Mouse (Mus musculus): Measurements from ENCODE around the gene Gm21985. TPM values are rescaled to one million over a fixed set of nuclear protein-coding genes. Genes with fewer than 3 reads are reported as not detected.
A peak's percentile ranks its signal among the peaks of the same experiment; 100 is the strongest.
"Not testable (repeated sequence)": the region's sequence is repeated elsewhere in the genome, so short reads cannot be mapped to it uniquely, and the experiment has no call there.

The Gm21985 gene
- total RNA-seq, 2 experiments from 2014 or later = 2.5 TPM; not detected in 1

GRCm38 (mm10) chr2:112448510-112449059 lies 182.5 kb downstream of the Gm21985 start:
- ATAC-seq (replicated peaks; ENCODE audit: low FRiP score, low TSS enrichment, poor library complexity, severe bottlenecking) = no peak

- peak; percentile 74 for ATAC-seq (replicated peaks; ENCODE audit: low FRiP score, low TSS enrichment, poor library complexity, severe bottlenecking)
These were observed 183.6 kb downstream of the Gm21985 start for GRCm38 (mm10) chr2:112449597-112450296.

GRCm38 (mm10) chr2:112452513-112452912 lies 186.4 kb downstream of the Gm21985 start:
- not testable (repeated sequence) for ATAC-seq (replicated peaks; ENCODE audit: low FRiP score, low TSS enrichment, poor library complexity, severe bottlenecking)

- no peak for ATAC-seq (replicated peaks; ENCODE audit: low FRiP score, low TSS enrichment, poor library complexity, severe bottlenecking)
These were observed 188.2 kb downstream of the Gm21985 start for GRCm38 (mm10) chr2:112454125-112454861.

GRCm38 (mm10) chr2:112454862-112455564 lies 188.9 kb downstream of the Gm21985 start, which contains the start of gene Emc7:
Emc7 (plus strand) TSS chr2:112454997.
- ATAC-seq (replicated peaks; ENCODE audit: low FRiP score, low TSS enrichment, poor library complexity, severe bottlenecking) = peak; percentile 97

Other genes starting within 250 kb of the Gm21985 start
- gene Olfr1311, start 241.9 kb upstream of the Gm21985 start, total RNA-seq (2014; fragmentation: Nextera tagmentation) = not detected in 2 replicates
- not detected in 2 replicates for gene Olfr1311, start 241.9 kb upstream of the Gm21985 start, total RNA-seq (2017)
- gene Olfr1312, start 216.1 kb upstream of the Gm21985 start, total RNA-seq (2014; fragmentation: Nextera tagmentation) = not detected in 2 replicates
- not detected in 2 replicates for gene Olfr1312, start 216.1 kb upstream of the Gm21985 start, total RNA-seq (2017)
- not detected in 2 replicates for gene Olfr1313, start 188.5 kb upstream of the Gm21985 start, total RNA-seq (2014; fragmentation: Nextera tagmentation)
- not detected in 2 replicates for gene Olfr1313, start 188.5 kb upstream of the Gm21985 start, total RNA-seq (2017)
- not detected in 2 replicates for gene Olfr1314, start 169.5 kb upstream of the Gm21985 start, total RNA-seq (2014; fragmentation: Nextera tagmentation)
- gene Olfr1314, start 169.5 kb upstream of the Gm21985 start, total RNA-seq (2017) = not detected in 2 replicates
- not detected in 2 replicates for gene Olfr1315-ps1, start 150.9 kb upstream of the Gm21985 start, total RNA-seq (2014; fragmentation: Nextera tagmentation)
- gene Olfr1315-ps1, start 150.9 kb upstream of the Gm21985 start, total RNA-seq (2017) = not detected in 2 replicates
- not detected in 2 replicates for gene Olfr1316, start 131.3 kb upstream of the Gm21985 start, total RNA-seq (2014; fragmentation: Nextera tagmentation)
- gene Olfr1316, start 131.3 kb upstream of the Gm21985 start, total RNA-seq (2017) = not detected in 2 replicates
- not detected in 2 replicates for gene Olfr1317, start 126.0 kb upstream of the Gm21985 start, total RNA-seq (2014; fragmentation: Nextera tagmentation)
- not detected in 2 replicates for gene Olfr1317, start 126.0 kb upstream of the Gm21985 start, total RNA-seq (2017)
- gene Olfr1318, start 112.1 kb upstream of the Gm21985 start, total RNA-seq (2014; fragmentation: Nextera tagmentation) = not detected in 2 replicates
- gene Olfr1318, start 112.1 kb upstream of the Gm21985 start, total RNA-seq (2017) = not detected in 2 replicates
- gene Lpcat4, start 26.8 kb upstream of the Gm21985 start, total RNA-seq (2014; fragmentation: Nextera tagmentation) = 2.4 and 3.4 TPM in 2 replicates
- 8.5 TPM in 1 of 2 replicates, not detected in the other for gene Lpcat4, start 26.8 kb upstream of the Gm21985 start, total RNA-seq (2017)
- gene Nutm1, start 7.0 kb upstream of the Gm21985 start, total RNA-seq (2014; fragmentation: Nextera tagmentation) = not detected in 2 replicates
- 0.42 TPM in 1 of 2 replicates, not detected in the other for gene Nutm1, start 7.0 kb upstream of the Gm21985 start, total RNA-seq (2017)
- 165 and 205 TPM in 2 replicates for gene Nop10, start 4.4 kb upstream of the Gm21985 start, total RNA-seq (2014; fragmentation: Nextera tagmentation)
- 238 and 272 TPM in 2 replicates for gene Nop10, start 4.4 kb upstream of the Gm21985 start, total RNA-seq (2017)
- gene Slc12a6, start 489 bp upstream of the Gm21985 start, total RNA-seq (2014; fragmentation: Nextera tagmentation) = 44.5 and 62.2 TPM in 2 replicates
- 41.3 and 53.0 TPM in 2 replicates for gene Slc12a6, start 489 bp upstream of the Gm21985 start, total RNA-seq (2017)
- gene Emc4, start 101.7 kb downstream of the Gm21985 start, total RNA-seq (2014; fragmentation: Nextera tagmentation) = 77.4 and 77.7 TPM in 2 replicates
- gene Emc4, start 101.7 kb downstream of the Gm21985 start, total RNA-seq (2017) = 79.5 and 97.8 TPM in 2 replicates
- 17.0 and 20.8 TPM in 2 replicates for gene Katnbl1, start 112.9 kb downstream of the Gm21985 start, total RNA-seq (2014; fragmentation: Nextera tagmentation)
- 20.1 and 27.8 TPM in 2 replicates for gene Katnbl1, start 112.9 kb downstream of the Gm21985 start, total RNA-seq (2017)
- 13.8 and 14.7 TPM in 2 replicates for gene Emc7, start 188.7 kb downstream of the Gm21985 start, total RNA-seq (2014; fragmentation: Nextera tagmentation)
- gene Emc7, start 188.7 kb downstream of the Gm21985 start, total RNA-seq (2017) = 9.7 and 10.5 TPM in 2 replicates
- not detected in 2 replicates for gene Chrm5, start 214.5 kb downstream of the Gm21985 start, total RNA-seq (2014; fragmentation: Nextera tagmentation)
- gene Chrm5, start 214.5 kb downstream of the Gm21985 start, total RNA-seq (2017) = not detected in 2 replicates
- 11.9 and 27.4 TPM in 2 replicates for gene Aven, start 226.7 kb downstream of the Gm21985 start, total RNA-seq (2014; fragmentation: Nextera tagmentation)
- gene Aven, start 226.7 kb downstream of the Gm21985 start, total RNA-seq (2017) = 48.4 and 50.6 TPM in 2 replicates

All from megakaryocyte-erythroid progenitor cell, adult 5-6 weeks (primary cell).